Mouse (Mus musculus) ES-Bruce4 (cell line): ENCODE measurements around the gene Gm28308.

Experiments used
- CTCF ChIP-seq: IDR thresholded peaks from one replicate; pipeline ENCODE4 v1.8.1; 2011; ENCODE audit warnings: low read depth, low read length
- EP300 ChIP-seq: IDR thresholded peaks from 2 replicates; pipeline ENCODE4 v1.6.1; 2011; ENCODE audit warnings: low read depth, low read length; ENCODE audit not compliant: insufficient read depth
- POLR2A ChIP-seq: IDR thresholded peaks from one replicate; pipeline ENCODE4 v1.8.1; 2011; ENCODE audit warnings: low read length; ENCODE audit not compliant: insufficient read depth

DNA sequence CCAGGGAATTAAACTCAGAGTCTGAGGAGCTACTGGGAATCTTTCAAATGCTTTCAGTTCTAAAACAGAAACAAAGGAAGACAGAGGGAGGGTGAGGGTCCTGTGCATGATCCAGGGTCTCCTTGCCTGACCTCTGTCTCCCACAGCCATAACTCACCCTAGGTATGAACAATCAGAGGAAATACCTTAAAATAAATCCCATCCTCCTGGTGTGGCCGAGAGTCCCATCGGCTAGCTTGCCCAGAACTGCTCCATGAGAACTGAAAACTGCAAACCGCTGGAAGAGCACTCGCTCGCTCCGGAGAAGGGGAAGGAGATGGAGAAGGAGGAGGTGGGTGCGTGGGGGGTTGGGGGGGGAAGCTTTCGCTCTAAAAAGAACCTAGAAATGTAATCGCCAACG is 33.4 kb downstream of the Gm28308 start:
- TF ChIP-seq CTCF (no peak), POLR2A (no peak), EP300 (no peak)
